Mouse (Mus musculus): ENCODE measurements around the gene Lax1. TPM values are rescaled to one million over a fixed set of nuclear protein-coding genes. Genes with fewer than 3 reads are reported as not detected.
A peak's percentile ranks its signal among the peaks of the same experiment; 100 is the strongest.
"Not testable (repeated sequence)": the region's sequence is repeated elsewhere in the genome, so short reads cannot be mapped to it uniquely, and the experiment has no call there.

Lax1 gene
- total RNA-seq, 2 experiments from 2014 or later: 0.34 to 0.56 TPM

- no peak for DNase-seq (ENCODE audit: low spot score in 2 of 2)
These were observed 1.1 kb upstream of the Lax1 start for GRCm38 (mm10) chr1:133691046-133691445.

DNA sequence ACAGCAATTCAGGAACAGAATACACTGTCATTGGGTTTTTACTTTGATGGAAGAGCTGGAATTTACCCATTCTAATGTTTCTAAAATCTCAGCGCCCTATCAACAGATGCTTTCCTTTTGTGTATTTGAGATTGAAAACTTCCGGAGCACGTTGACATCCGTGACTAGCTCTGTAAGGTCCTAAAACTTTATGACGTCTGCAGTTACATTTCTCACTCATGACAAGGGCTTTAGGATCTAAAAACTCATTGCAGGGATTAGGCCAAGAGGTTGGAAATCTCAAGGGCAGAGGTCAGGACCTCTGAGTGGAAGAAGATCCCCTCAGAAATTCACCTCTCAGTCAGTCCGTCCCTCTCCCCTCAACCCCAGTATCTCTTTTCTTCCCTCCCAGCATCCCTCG, 1.6 kb downstream of the Lax1 start:
- DNase-seq (ENCODE audit: low spot score in 2 of 2): no peak

- DNase-seq (ENCODE audit: low spot score in 2 of 2): peak in 1 of 2 experiments; percentile 37
These were observed 4.0 kb downstream of the Lax1 start for GRCm38 (mm10) chr1:133685749-133686519.

DNA sequence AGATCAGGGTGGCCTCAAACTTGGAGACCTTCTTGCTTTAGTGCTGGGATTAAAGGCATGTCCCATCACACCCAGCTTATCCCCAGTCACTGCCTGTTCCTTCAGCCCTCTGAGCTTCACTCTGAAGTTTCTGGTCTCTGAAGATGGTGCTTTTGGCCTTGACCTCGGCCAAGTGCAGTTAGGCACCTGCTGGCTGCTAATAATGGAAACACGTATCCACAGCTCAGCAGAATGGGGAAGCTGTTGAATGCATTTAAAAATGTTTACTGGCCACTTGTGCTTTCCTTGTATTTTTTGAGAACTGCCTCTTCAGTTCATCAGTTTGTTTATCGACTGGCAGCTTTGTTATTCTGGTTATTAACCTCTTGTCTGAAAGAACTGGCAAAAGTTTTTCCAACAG, 18.1 kb downstream of the Lax1 start:
- DNase-seq (ENCODE audit: low spot score in 2 of 2): no peak

DNA sequence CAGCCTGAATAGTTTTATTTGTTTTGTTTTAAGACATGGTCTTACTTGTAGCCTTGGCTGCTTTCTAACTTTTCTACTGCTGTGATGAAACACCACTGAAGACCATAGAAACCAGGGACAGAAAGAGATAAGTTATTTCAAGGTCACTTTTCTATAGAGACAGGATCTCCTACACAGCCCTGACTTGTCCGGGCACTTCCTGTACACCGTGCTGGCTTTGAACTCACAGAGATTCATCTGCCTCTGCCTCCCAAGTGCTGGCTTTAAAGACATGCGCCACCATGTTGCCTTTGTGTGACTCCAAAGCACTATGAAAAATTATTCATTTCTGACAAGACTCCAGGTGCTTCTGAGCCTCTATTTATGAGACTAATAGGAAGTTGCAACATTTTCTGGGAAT, 18.6 kb downstream of the Lax1 start:
- no peak for DNase-seq (ENCODE audit: low spot score in 2 of 2)

GRCm38 (mm10) chr1:133670776-133671175, 19.1 kb downstream of the Lax1 start:
- no peak for DNase-seq (ENCODE audit: low spot score in 2 of 2)

- no peak for DNase-seq (ENCODE audit: low spot score in 2 of 2)
These were observed 19.7 kb downstream of the Lax1 start for GRCm38 (mm10) chr1:133670190-133670589.

GRCm38 (mm10) chr1:133668618-133669017, 21.3 kb downstream of the Lax1 start:
- no peak for DNase-seq (ENCODE audit: low spot score in 2 of 2)

GRCm38 (mm10) chr1:133667721-133668120, 22.2 kb downstream of the Lax1 start:
- DNase-seq (ENCODE audit: low spot score in 2 of 2): no peak

DNA sequence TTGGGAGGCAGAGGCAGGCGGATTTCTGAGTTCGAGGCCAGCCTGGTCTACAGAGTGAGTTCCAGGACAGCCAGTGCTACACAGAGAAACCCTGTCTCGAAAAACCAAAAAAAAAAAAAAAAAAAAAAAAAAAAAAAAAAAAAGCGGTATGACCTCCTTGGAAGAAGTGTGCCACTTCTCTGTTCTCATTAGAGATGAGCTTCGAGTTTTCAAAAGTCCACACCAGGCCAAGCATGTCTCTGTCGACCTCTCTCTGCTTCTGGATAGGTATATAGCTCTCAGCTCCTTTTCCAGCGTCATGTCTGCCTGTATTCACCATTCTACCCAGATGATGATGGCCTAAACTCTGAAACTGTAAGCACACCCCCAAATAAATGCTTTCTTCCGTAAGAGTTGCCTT, 24.2 kb downstream of the Lax1 start:
- not testable (repeated sequence) for DNase-seq (ENCODE audit: low spot score in 2 of 2)

DNA sequence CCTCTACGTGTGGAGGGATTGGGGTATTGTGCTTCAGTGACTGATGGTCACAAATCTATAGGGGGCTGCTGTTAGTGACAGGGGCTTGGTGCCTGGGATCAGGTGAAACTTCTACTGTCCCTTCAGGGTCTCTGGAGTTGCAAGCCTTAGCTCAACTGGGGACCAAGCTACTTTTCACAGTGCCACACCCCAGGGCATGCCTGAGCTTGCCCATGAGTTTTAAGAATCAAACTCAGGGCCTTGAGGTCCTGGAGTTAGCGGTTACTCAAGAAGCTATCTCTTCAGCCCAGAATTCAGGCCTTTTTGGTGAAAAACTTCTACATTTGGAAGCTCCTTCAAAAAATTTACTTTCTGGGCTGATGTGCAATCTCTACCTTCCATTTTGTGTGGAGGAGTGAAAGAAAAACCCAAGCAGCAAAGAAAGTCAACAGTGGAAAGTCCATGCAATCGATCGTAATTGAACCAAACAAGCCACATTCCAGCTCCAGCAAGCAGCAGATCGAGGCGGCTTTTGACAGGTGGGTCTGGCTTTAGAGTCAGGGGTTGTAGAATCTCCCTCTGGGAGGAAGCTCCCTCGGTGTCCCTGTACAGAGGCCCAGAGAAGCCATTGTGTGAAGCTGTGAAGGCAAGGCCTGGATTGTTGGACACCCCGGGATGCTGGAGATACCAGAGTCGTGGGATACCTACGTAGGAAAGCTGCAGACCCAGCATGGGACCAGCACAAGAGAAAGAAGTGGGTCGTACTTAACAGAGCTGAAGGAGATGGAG, 25.5 kb downstream of the Lax1 start:
- no peak for DNase-seq (ENCODE audit: low spot score in 2 of 2)

DNA sequence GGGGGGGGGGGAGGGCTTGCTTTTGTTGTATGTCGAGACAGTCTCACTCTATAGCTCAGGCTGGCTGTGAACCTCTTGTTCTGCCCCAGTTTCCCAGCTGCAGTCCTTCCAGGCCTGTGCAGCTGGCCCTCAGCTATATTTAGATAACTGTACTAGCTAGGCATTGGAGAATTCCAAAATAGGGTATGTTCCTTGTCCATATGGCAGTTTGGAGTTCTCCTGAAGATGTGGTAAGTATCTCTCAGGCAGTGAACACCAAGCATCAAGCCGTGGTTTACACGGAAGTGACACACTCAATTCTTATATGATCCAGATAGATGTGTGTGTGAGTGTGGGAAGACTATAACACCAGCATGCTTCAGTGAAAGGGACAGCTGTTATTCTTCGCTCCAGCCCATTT, 26.5 kb downstream of the Lax1 start:
- DNase-seq (ENCODE audit: low spot score in 2 of 2): no peak

- DNase-seq (ENCODE audit: low spot score in 2 of 2): no peak
These were observed 27.0 kb downstream of the Lax1 start for GRCm38 (mm10) chr1:133662941-133663340.

- DNase-seq (ENCODE audit: low spot score in 2 of 2): peak; percentile 77 to 93
These were observed 28.5 kb downstream of the Lax1 start, which contains the start of gene Gm38394 for GRCm38 (mm10) chr1:133661203-133661933. TSS of gene Gm38394 (minus strand) at chr1:133661318.

DNA sequence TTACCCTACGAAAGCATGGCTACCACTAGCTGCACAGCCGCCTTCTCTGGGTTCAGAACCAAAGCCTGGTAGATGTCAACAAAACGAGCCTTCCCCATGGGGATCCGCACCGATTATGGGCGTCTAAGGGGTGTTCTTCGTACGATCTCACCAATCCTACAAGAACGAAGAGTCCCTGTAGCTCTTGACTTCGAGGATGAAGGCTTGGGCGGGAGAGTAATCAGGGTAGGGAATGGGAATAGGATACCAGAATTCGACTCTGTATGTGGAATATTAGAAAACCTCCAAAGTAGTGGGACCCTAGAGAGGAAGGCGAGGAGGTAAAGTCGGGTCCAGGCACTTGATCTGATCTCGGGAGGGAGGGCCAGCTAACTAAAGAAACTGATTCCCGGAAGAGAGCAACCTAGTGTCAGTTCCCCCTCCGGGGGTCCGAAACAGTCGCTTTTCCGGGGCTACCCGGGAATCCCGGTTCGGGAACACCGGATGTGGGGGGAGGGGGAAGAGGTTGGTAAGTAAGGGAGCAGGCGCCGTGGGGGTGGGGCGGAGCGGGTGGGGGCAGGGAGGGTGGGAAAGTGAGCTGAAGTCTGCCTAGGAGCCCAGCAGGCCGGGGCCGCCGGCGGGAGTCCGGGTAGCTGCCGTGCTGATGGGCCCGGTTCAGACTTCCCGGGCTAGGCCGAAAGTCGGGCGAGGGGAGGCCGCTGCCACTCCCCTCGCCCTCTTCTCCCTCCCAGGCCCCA, 29.3 kb downstream of the Lax1 start, which contains the start of gene Zbed6:
Zbed6 (minus strand) TSS at position 420 of the 737 bp plus-strand sequence.
- DNase-seq (ENCODE audit: low spot score in 2 of 2): peak; percentile 54 to 82

GRCm38 (mm10) chr1:133658878-133659277, 31.0 kb downstream of the Lax1 start:
- DNase-seq (ENCODE audit: low spot score in 2 of 2): no peak

DNA sequence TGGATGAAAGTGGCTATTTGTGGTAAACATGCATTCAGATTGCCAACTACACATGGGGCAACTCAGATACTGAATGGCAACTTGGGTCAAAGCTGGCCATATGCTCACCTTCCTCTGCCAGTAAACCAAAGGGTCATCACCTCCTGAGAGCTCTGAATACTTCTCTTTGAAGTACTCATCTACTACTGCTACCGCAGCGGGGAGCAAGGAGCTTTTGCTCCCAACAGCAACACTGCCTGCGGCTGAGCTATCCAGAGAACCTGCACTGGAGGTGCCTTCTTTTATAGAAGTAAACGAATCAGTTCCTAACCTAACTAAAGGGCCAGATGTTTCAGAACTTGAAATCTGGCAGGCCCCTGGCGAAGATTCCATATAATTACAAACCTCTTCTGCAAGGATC, 33.1 kb downstream of the Lax1 start:
- DNase-seq (ENCODE audit: low spot score in 2 of 2): no peak

DNA sequence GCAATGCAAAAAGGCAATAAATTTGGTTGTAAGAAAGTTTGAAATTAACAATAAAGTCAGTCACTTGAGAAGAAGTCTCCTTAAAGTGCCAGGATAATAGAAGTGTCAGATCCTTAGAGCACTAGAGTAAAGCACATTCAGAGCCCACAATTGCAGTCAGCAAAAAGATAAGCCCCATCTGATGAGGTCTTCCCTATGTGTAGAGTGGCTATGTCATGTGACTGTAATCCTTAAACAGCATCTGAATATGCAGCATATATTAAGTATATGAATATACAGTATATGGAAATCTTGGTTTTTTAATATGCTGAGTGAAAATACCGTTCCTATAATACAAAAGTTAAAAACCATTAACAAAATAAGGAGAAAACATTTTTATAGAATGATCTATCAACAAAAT, 36.9 kb downstream of the Lax1 start:
- no peak for DNase-seq (ENCODE audit: low spot score in 2 of 2)

DNA sequence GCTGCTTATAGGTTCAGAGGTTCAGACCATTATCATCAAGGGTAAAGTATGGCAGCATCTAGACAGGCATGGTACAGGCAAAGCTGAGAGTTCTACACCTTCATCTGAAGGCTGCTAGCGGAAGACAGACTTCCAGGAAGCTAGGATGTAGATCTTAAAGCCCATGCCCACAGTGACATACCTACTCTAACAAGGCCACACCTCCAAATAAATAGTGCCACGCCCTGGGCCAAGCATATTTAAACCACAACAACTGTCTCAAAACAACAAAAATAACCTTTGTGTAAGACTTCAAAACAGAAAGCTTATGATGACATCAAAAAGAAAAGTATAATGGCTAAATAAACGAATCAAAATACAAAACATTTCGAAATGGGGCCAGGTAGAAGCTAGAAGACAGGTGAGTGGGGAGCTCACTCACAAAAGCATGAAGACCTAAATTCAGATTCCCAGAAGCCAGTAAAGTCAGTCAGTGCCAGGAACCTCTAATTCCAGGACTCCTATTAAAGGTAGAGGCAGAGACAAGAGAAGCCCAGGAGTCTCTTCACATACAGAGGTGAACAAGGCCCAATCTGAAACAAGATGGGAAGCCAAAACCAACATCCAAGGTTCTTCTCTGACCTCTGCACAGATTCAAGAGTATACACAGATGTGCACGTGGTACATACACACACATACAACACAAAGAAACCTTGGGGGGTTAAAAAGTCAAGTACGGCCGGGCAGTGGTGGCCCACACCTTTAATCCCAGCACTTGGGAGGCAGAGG, 39.4 kb downstream of the Lax1 start:
- DNase-seq (ENCODE audit: low spot score in 2 of 2): no peak

- DNase-seq (ENCODE audit: low spot score in 2 of 2): no peak
These were observed 44.3 kb downstream of the Lax1 start for GRCm38 (mm10) chr1:133645652-133646051.

All from gastrocnemius, postnatal 4 days (tissue).